Mouse (Mus musculus) liver, embryonic 14.5 days (tissue): ENCODE data around the gene Lrtm2.

ENCODE experiments used
- CTCF ChIP-seq: IDR thresholded peaks from 2 replicates; pipeline ENCODE4 v1.5.1; 2016; ENCODE audit warnings: antibody characterized with exemption, low read depth, control low read depth
- EP300 ChIP-seq: IDR thresholded peaks from 2 replicates; pipeline ENCODE4 v1.6.1; 2016; ENCODE audit warnings: antibody characterized with exemption, low read depth

DNA sequence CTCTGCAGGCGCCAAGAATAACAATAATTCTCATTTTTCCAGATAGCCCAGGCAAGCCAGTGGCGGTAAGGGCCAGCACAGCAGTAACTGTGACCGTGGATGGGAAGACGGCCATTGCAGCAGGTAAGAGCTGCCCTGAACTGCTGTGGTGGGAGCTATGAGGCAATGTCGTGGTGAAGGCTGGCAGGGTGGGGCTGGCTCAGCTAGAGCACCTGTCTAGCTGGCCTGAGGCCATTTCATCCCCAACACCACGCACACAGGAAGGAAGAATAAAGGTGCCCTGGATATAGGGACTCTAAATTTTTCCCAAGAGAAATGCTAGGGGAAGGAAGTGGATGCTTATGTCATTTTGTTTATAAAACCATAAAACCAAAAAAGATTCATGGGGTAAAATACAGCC lies 18.2 kb downstream of the Lrtm2 start:
- no peak for TF ChIP-seq CTCF
- TF ChIP-seq EP300 = no peak
